In genomic region chr8:75110093-75110492, GRCm38 (mm10) we compare ENCODE assay signal across 8 mouse cellular contexts. TPM values are rescaled to one million over a fixed set of nuclear protein-coding genes. Genes with fewer than 3 reads are reported as not detected.
DNase-seq lines count a peak whose midpoint lies in the region; ATAC-seq and TF ChIP-seq lines count a peak whose summit lies in the region.

No protein-coding gene starts in this region.

- TF ChIP-seq CTCF in gastrocnemius, adult 2 months (IDR thresholded peaks at IDR 0.05): no peak
- TF ChIP-seq CTCF in thymus, adult 2 months (IDR thresholded peaks at IDR 0.05; ENCODE audit: borderline replicate concordance, control insufficient read depth, extremely low read depth, insufficient read depth, low read length, poor library complexity): no peak

- no peaks in the 10 kb centered on the region for H3K27me3 ChIP-seq in thymus, adult 2 months (ENCODE audit: control insufficient read depth, insufficient read depth, low read length)
- no peaks in the 10 kb centered on the region for H3K27me3 ChIP-seq in limb, embryonic 14.5 days (ENCODE audit: control insufficient read depth, insufficient read depth, low read length)
- H3K27me3 ChIP-seq in stomach, embryonic 16.5 days (ENCODE audit: control insufficient read depth, insufficient read depth, low read length): no peaks in the 10 kb centered on the region

- ATAC-seq in limb, embryonic 14.5 days (ENCODE audit: low FRiP score, low read depth): no peak
- no peak for ATAC-seq in stomach, embryonic 16.5 days (ENCODE audit: insufficient read depth, low FRiP score)

- intact Hi-C loops in gastrocnemius, adult 2 months (cut with DNase I): no loop called here

- H3K9ac ChIP-seq in limb, embryonic 14.5 days (ENCODE audit: low read depth, low read length, severe bottlenecking): peak overlapping the region; percentile 76
- H3K9ac ChIP-seq in stomach, embryonic 16.5 days (ENCODE audit: low read length): peak overlapping the region; percentile 86

- H3K4me1 ChIP-seq in thymus, adult 2 months (replicated peaks; ENCODE audit: control insufficient read depth, insufficient read depth, low read length): peaks cover 8% of the 10 kb centered on the region
- H3K4me1 ChIP-seq in limb, embryonic 14.5 days (ENCODE audit: control insufficient read depth, insufficient read depth, low read length): peaks cover 16% of the 10 kb centered on the region
- H3K4me1 ChIP-seq in stomach, embryonic 16.5 days (ENCODE audit: control insufficient read depth, insufficient read depth, low read length): peaks cover 16% of the 10 kb centered on the region

- H3K4me3 ChIP-seq in gastrocnemius, adult 2 months: peak overlapping the region; percentile 79
- peak overlapping the region; percentile 84 for H3K4me3 ChIP-seq in thymus, adult 2 months (ENCODE audit: control insufficient read depth, insufficient read depth, low read length)
- peak overlapping the region; percentile 76 for H3K4me3 ChIP-seq in limb, embryonic 14.5 days (replicated peaks; ENCODE audit: low read length)
- peak overlapping the region; percentile 91 for H3K4me3 ChIP-seq in stomach, embryonic 16.5 days (replicated peaks; ENCODE audit: low read length)

- no peak for TF ChIP-seq POLR2A in thymus, adult 2 months (IDR thresholded peaks at IDR 0.05; ENCODE audit: control insufficient read depth, extremely low read depth, insufficient read depth, low read length, poor library complexity)
- TF ChIP-seq POLR2A in limb, embryonic 14.5 days (IDR thresholded peaks at IDR 0.05; ENCODE audit: borderline replicate concordance, extremely low read depth, insufficient read depth, insufficient read length): no peak

- H3K27ac ChIP-seq in gastrocnemius, adult 2 months: no peak overlapping the region
- H3K27ac ChIP-seq in thymus, adult 2 months (ENCODE audit: control insufficient read depth, insufficient read depth, low read length): no peak overlapping the region
- no peak overlapping the region for H3K27ac ChIP-seq in limb, embryonic 14.5 days (replicated peaks; ENCODE audit: low read depth, low read length)
- H3K27ac ChIP-seq in stomach, embryonic 16.5 days (ENCODE audit: low read length): no peak overlapping the region

- DNase-seq in gastrocnemius, adult 2 months: no peak
- no peak for DNase-seq in gastrocnemius, postnatal 10 days
- DNase-seq in thymus, adult 2 months: peak; percentile 13
- DNase-seq in thymus, postnatal 0 days (ENCODE audit: low spot score): no peak
- DNase-seq in limb, embryonic 14.5 days (ENCODE audit: low spot score): no peak
- DNase-seq in urinary bladder, postnatal 14 days (ENCODE audit: low spot score): no peak
- no peak for DNase-seq in adrenal gland, adult 18-20 months (ENCODE audit: low spot score in 2 of 2)

- peaks cover 23% of the 10 kb centered on the region for H3K36me3 ChIP-seq in thymus, adult 2 months (ENCODE audit: control insufficient read depth, insufficient read depth, low read length)
- peaks cover 40% of the 10 kb centered on the region for H3K36me3 ChIP-seq in limb, embryonic 14.5 days (ENCODE audit: control insufficient read depth, insufficient read depth, low read length)
- H3K36me3 ChIP-seq in stomach, embryonic 16.5 days (ENCODE audit: control insufficient read depth, insufficient read depth, low read length): peaks cover 19% of the 10 kb centered on the region; the same call in 1 of the 2 replicates

- peak overlapping the region; percentile 85 for H3K4me2 ChIP-seq in limb, embryonic 14.5 days (replicated peaks; ENCODE audit: low read depth, low read length, severe bottlenecking)
- peak overlapping the region; percentile 86 for H3K4me2 ChIP-seq in stomach, embryonic 16.5 days (ENCODE audit: low read depth, low read length)

- WGBS in thymus, adult 2 months: 10% methylated on average over 13 of the region's 13 CpGs
- 14% methylated on average over 13 of the region's 13 CpGs for WGBS in limb, embryonic 14.5 days
- 8% methylated on average over 13 of the region's 13 CpGs for WGBS in stomach, embryonic 16.5 days

- H3K9me3 ChIP-seq in limb, embryonic 14.5 days (ENCODE audit: control insufficient read depth, low read length): no peaks in the 10 kb centered on the region
- H3K9me3 ChIP-seq in stomach, embryonic 16.5 days (replicated peaks; ENCODE audit: control insufficient read depth, low read length): no peaks in the 10 kb centered on the region

RNA-seq across cellular contexts. Expression of gene Mcm5, which starts 0.7 kb away (rescaled TPM):
- total RNA-seq in gastrocnemius, adult 2 months (2021): 1 to 10 TPM in 1 of 2 experiments, under 1 TPM in 1; 0.89 to 1.1 TPM
- total RNA-seq in gastrocnemius, postnatal 10 days (2021): 10 to 100 TPM; 11.9 to 15.5 TPM
- polyA plus RNA-seq in thymus, adult 2 months (2012; rRNA removed): 167 and 212 TPM in 2 replicates
- polyA plus RNA-seq in thymus, postnatal 0 days (2015; fragmentation: Nextera tagmentation; extraction: Ambion mirVana): 167 and 206 TPM in 2 replicates
- 157 and 159 TPM in 2 replicates for polyA plus RNA-seq in limb, embryonic 14.5 days (2012; rRNA removed)
- 125 and 127 TPM in 2 replicates for polyA plus RNA-seq in limb, embryonic 14.5 days (2014; fragmentation: Nextera tagmentation; extraction: Ambion mirVana)
- 112 and 117 TPM in 2 replicates for polyA plus RNA-seq in stomach, embryonic 16.5 days (2015; fragmentation: Nextera tagmentation; extraction: Ambion mirVana)
- total RNA-seq in adrenal gland, adult 18-20 months (2021): 1 to 10 TPM; 7.3 to 7.5 TPM

RNA-seq across cellular contexts. Expression of gene Hmox1, which starts 16.7 kb away (rescaled TPM):
- 1 to 10 TPM; 5.8 to 7.4 TPM for total RNA-seq in gastrocnemius, adult 2 months (2021)
- total RNA-seq in gastrocnemius, postnatal 10 days (2021): 10 to 100 TPM; 14.8 to 24.3 TPM
- 16.6 and 21.5 TPM in 2 replicates for polyA plus RNA-seq in thymus, adult 2 months (2012; rRNA removed)
- polyA plus RNA-seq in thymus, postnatal 0 days (2015; fragmentation: Nextera tagmentation; extraction: Ambion mirVana): 29.4 and 31.9 TPM in 2 replicates
- 32.2 and 39.3 TPM in 2 replicates for polyA plus RNA-seq in limb, embryonic 14.5 days (2012; rRNA removed)
- polyA plus RNA-seq in limb, embryonic 14.5 days (2014; fragmentation: Nextera tagmentation; extraction: Ambion mirVana): 18.5 and 19.3 TPM in 2 replicates
- 25.7 and 25.8 TPM in 2 replicates for polyA plus RNA-seq in stomach, embryonic 16.5 days (2015; fragmentation: Nextera tagmentation; extraction: Ambion mirVana)
- 100 to 1,000 TPM in 1 of 2 experiments, 10 to 100 TPM in 1; 66.8 to 386 TPM for total RNA-seq in adrenal gland, adult 18-20 months (2021)
